ENCODE assay signal across 15 mouse cellular contexts in the genomic region with DNA sequence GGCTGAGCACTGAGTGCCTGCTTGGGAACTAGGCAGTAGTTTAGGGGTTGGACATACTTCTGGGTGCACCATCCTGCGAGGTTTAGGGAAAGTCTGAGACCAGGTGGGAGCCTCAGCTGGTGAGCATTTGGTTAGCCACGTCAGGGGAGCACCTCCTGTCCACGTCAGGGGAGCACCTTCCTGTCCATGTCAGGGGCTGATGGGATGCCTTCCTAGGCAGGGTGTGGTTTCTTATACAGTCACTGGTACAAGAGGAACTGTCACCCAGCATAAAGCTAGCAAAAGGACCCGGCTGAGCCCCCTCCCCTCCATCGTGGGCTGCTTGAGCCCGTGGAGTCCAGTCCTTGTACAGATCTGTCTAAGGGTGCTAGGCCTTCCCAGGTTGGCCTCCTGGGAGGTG. TPM values are rescaled to one million over a fixed set of nuclear protein-coding genes. Genes with fewer than 3 reads are reported as not detected.
A peak's percentile ranks its signal among the peaks of the same experiment; 100 is the strongest.
DNase-seq lines count a peak whose midpoint lies in the region; ATAC-seq and TF ChIP-seq lines count a peak whose summit lies in the region.
"Had no signal": no experiment of that assay in that cellular context is flagged by ENCODE, and none has a peak within 500 bp of the region (broad histone marks: within the 10 kb centered on the region; RNA-seq: fewer than 3 reads in every experiment).

No protein-coding gene starts in this region.

- H3K36me3 ChIP-seq in heart, embryonic 13.5 days: no peaks in the 10 kb centered on the region
- peaks cover 4% of the 10 kb centered on the region for H3K36me3 ChIP-seq in C2C12 (ENCODE audit: control insufficient read depth, insufficient read depth)
- H3K36me3 ChIP-seq in limb, embryonic 15.5 days: no peaks in the 10 kb centered on the region
- H3K36me3 ChIP-seq in hindbrain, embryonic 13.5 days: no peaks in the 10 kb centered on the region
- H3K36me3 ChIP-seq: forebrain, embryonic 12.5 days had no signal

- no peak for TF ChIP-seq CTCF in C2C12 (IDR thresholded peaks at IDR 0.05; ENCODE audit: control insufficient read depth, insufficient read depth, insufficient read length)

- no peak for DNase-seq in heart, postnatal 4 days
- no peak for DNase-seq in ovary, adult 18-20 months (ENCODE audit: low spot score)
- no peak for DNase-seq in left cerebral cortex, postnatal 10 days (ENCODE audit: extremely low spot score in 1 of 2, low spot score in 2 of 2)
- DNase-seq: adrenal gland, adult 8-10 months had no signal

- no peak for ATAC-seq in heart, embryonic 13.5 days (ENCODE audit: extremely low read depth, insufficient number of reproducible peaks, low FRiP score, low TSS enrichment)
- ATAC-seq in limb, embryonic 15.5 days (ENCODE audit: insufficient number of reproducible peaks, low FRiP score, low TSS enrichment, low read depth): no peak
- ATAC-seq in hindbrain, embryonic 13.5 days (ENCODE audit: low FRiP score): no peak

- peak overlapping the region; percentile 31 for H3ac ChIP-seq in C2C12 (ENCODE audit: control insufficient read depth, insufficient read length, low read depth)

- intact Hi-C loops in left cerebral cortex, postnatal 10 days (cut with DNase I): no loop called here

- 0 out of 2 replicates have a peak overlapping the region, but pooled peaks have one; percentile 90 for H3K27ac ChIP-seq in heart, embryonic 13.5 days (replicated peaks)
- H3K27ac ChIP-seq in brown adipose tissue, adult 24 weeks (replicated peaks; ENCODE audit: low read depth, low read length): peak overlapping the region; percentile 44
- peak overlapping the region; percentile 83 for H3K27ac ChIP-seq in limb, embryonic 15.5 days
- H3K27ac ChIP-seq in hindbrain, embryonic 13.5 days: no peak overlapping the region

- 69% methylated on average over 6 of the region's 6 CpGs for WGBS in heart, embryonic 13.5 days
- 68% methylated on average over 6 of the region's 6 CpGs for WGBS in limb, embryonic 15.5 days
- 81% methylated on average over 6 of the region's 6 CpGs for WGBS in hindbrain, embryonic 13.5 days

- no peak overlapping the region for H3K4me3 ChIP-seq in heart, embryonic 13.5 days
- H3K4me3 ChIP-seq in C2C12 (ENCODE audit: insufficient read depth, poor library complexity, severe bottlenecking): no peak overlapping the region
- H3K4me3 ChIP-seq in brown adipose tissue, adult 24 weeks (ENCODE audit: insufficient read depth, low read depth, low read length): no peak overlapping the region
- no peak overlapping the region for H3K4me3 ChIP-seq in limb, embryonic 15.5 days
- H3K4me3 ChIP-seq in hindbrain, embryonic 13.5 days: no peak overlapping the region
- H3K4me3 ChIP-seq: forebrain, embryonic 12.5 days had no signal

- peaks cover 99% of the 10 kb centered on the region for H3K4me1 ChIP-seq in heart, embryonic 13.5 days
- H3K4me1 ChIP-seq in brown adipose tissue, adult 24 weeks (ENCODE audit: control insufficient read depth, insufficient read depth, insufficient read length, low read length): peaks cover 81% of the 10 kb centered on the region
- peaks cover 79% of the 10 kb centered on the region for H3K4me1 ChIP-seq in limb, embryonic 15.5 days
- peaks cover 65% of the 10 kb centered on the region for H3K4me1 ChIP-seq in hindbrain, embryonic 13.5 days (replicated peaks)

- no peaks in the 10 kb centered on the region for H3K9me3 ChIP-seq in heart, embryonic 13.5 days
- no peaks in the 10 kb centered on the region for H3K9me3 ChIP-seq in limb, embryonic 15.5 days
- no peaks in the 10 kb centered on the region for H3K9me3 ChIP-seq in hindbrain, embryonic 13.5 days
- H3K9me3 ChIP-seq: forebrain, embryonic 12.5 days had no signal

- peaks cover 99% of the 10 kb centered on the region for H3K79me2 ChIP-seq in C2C12 (ENCODE audit: control insufficient read depth, insufficient read depth)

- 0 out of 2 replicates have a peak overlapping the region, but pooled peaks have one; percentile 28 for H3K9ac ChIP-seq in heart, embryonic 13.5 days
- no peak overlapping the region for H3K9ac ChIP-seq in limb, embryonic 15.5 days
- no peak overlapping the region for H3K9ac ChIP-seq in hindbrain, embryonic 13.5 days
- H3K9ac ChIP-seq: forebrain, embryonic 12.5 days had no signal

- H3K27me3 ChIP-seq in heart, embryonic 13.5 days (replicated peaks): no peaks in the 10 kb centered on the region
- H3K27me3 ChIP-seq in C2C12 (ENCODE audit: control insufficient read depth, insufficient read depth, insufficient read length): no peaks in the 10 kb centered on the region
- H3K27me3 ChIP-seq in limb, embryonic 15.5 days: no peaks in the 10 kb centered on the region
- H3K27me3 ChIP-seq in hindbrain, embryonic 13.5 days: no peaks in the 10 kb centered on the region

- H3K79me3 ChIP-seq in C2C12 (ENCODE audit: low read depth): peaks cover 90% of the 10 kb centered on the region

- no peak overlapping the region for H3K4me2 ChIP-seq in heart, embryonic 13.5 days
- H3K4me2 ChIP-seq in limb, embryonic 15.5 days: no peak overlapping the region
- no peak overlapping the region for H3K4me2 ChIP-seq in hindbrain, embryonic 13.5 days
- H3K4me2 ChIP-seq: forebrain, embryonic 12.5 days; midbrain, embryonic 11.5 days had no signal

TF ChIP-seq in C2C12, 6 proteins besides CTCF, POLR2A, EP300 and RAD21:
- TF ChIP-seq CEBPB (IDR thresholded peaks at IDR 0.05; ENCODE audit: low read depth): no peak
- TF ChIP-seq FOSL1 (IDR thresholded peaks at IDR 0.05; ENCODE audit: insufficient read depth, low read length, poor library complexity, severe bottlenecking): no peak
- no peak for TF ChIP-seq USF1 (IDR thresholded peaks at IDR 0.05; ENCODE audit: low read depth)
- TF ChIP-seq MYOG (IDR thresholded peaks at IDR 0.05; ENCODE audit: control insufficient read depth, extremely low read depth, insufficient read length): no peak
TF ChIP-seq in C2C12: peak in this region for 0.

RNA-seq across cellular contexts. Expression of a gene that starts 20.6 kb away (rescaled TPM):
- not detected in 2 replicates for polyA plus RNA-seq in heart, embryonic 13.5 days (2015; fragmentation: Nextera tagmentation; extraction: Ambion mirVana)
- not detected for total RNA-seq in heart, postnatal 4 days (2021)
- polyA plus RNA-seq in C2C12 (2012; fragmentation: generic; extraction: Trizol): 0.01 TPM
- not detected in 2 replicates for polyA plus RNA-seq in brown adipose tissue, adult 24 weeks (2012; ENCODE audit: insufficient read depth, insufficient read length, missing spikeins)
- polyA plus RNA-seq in limb, embryonic 15.5 days (2015; fragmentation: Nextera tagmentation; extraction: Ambion mirVana): not detected in 2 replicates
- polyA plus RNA-seq in hindbrain, embryonic 13.5 days (2015; fragmentation: Nextera tagmentation; extraction: Ambion mirVana): not detected in 2 replicates
- not detected for total RNA-seq in left cerebral cortex, postnatal 10 days (2021)
- total RNA-seq: gastrocnemius, postnatal 4 days; left cerebral cortex, postnatal 36 days had no signal
- polyA plus RNA-seq: cortical plate, adult 2 months; forebrain, embryonic 12.5 days; kidney, embryonic 14.5 days; midbrain, embryonic 11.5 days had no signal

RNA-seq across cellular contexts. Expression of a gene that starts 40.3 kb away (rescaled TPM):
- polyA plus RNA-seq in heart, embryonic 13.5 days (2015; fragmentation: Nextera tagmentation; extraction: Ambion mirVana): 18.8 and 23.2 TPM in 2 replicates
- total RNA-seq in heart, postnatal 4 days (2021): 10 to 100 TPM; 15.1 to 15.4 TPM
- 6.7 TPM for polyA plus RNA-seq in C2C12 (2012; fragmentation: generic; extraction: Trizol)
- 72.9 and 74.8 TPM in 2 replicates for polyA plus RNA-seq in brown adipose tissue, adult 24 weeks (2012; ENCODE audit: insufficient read depth, insufficient read length, missing spikeins)
- 36.8 and 39.7 TPM in 2 replicates for polyA plus RNA-seq in limb, embryonic 15.5 days (2015; fragmentation: Nextera tagmentation; extraction: Ambion mirVana)
- 21.8 and 22.2 TPM in 2 replicates for polyA plus RNA-seq in hindbrain, embryonic 13.5 days (2015; fragmentation: Nextera tagmentation; extraction: Ambion mirVana)
- total RNA-seq in left cerebral cortex, postnatal 10 days (2021): 10 to 100 TPM; 18.4 to 19.1 TPM

RNA-seq across cellular contexts. Expression of a gene that starts 52.0 kb away (rescaled TPM):
- polyA plus RNA-seq in heart, embryonic 13.5 days (2015; fragmentation: Nextera tagmentation; extraction: Ambion mirVana): 2.8 and 3.2 TPM in 2 replicates
- total RNA-seq in heart, postnatal 4 days (2021): 10 to 100 TPM; 14.2 to 14.6 TPM
- 20.0 TPM for polyA plus RNA-seq in C2C12 (2012; fragmentation: generic; extraction: Trizol)
- polyA plus RNA-seq in brown adipose tissue, adult 24 weeks (2012; ENCODE audit: insufficient read depth, insufficient read length, missing spikeins): 8.0 and 10.7 TPM in 2 replicates
- polyA plus RNA-seq in limb, embryonic 15.5 days (2015; fragmentation: Nextera tagmentation; extraction: Ambion mirVana): 2.7 and 3.6 TPM in 2 replicates
- polyA plus RNA-seq in hindbrain, embryonic 13.5 days (2015; fragmentation: Nextera tagmentation; extraction: Ambion mirVana): 4.4 and 4.7 TPM in 2 replicates
- total RNA-seq in left cerebral cortex, postnatal 10 days (2021): 10 to 100 TPM; 18.4 to 18.9 TPM
